Comparison of ENCODE assay signal across 8 mouse cellular contexts in the genomic region with DNA sequence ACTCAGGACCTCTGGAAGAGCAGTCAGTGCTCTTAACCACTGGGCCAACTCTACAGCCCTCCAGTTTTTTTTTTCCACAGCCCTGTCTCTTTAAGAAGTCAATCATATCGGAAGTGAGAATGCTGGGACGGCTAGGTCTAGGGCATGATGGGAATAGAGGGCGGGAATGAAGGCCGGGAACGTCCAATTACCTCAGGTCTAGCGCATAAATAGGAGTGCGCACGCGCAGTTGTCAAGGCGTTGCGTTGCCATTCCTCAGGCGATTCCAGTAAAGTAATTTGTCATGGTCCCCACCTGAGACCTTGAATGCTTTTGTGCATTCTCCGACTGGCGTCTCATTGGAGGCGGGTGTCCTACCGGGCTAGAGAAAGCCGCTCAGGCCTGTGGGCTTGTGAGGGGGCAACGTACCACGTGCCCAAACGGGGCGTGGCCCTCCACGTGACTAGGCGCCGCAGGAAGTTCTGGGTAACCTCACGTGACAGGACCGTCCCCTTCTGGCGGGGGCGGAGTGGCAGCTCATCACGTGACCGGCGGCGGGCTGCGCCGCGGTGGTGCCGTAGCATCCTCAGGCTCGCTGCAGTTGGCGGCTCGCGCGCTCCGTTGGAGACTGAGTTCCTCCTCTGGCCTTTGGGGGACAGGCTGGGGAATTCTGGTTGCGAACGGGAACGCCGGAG. TPM values are rescaled to one million over a fixed set of nuclear protein-coding genes. Genes with fewer than 3 reads are reported as not detected.
DNase-seq lines count a peak whose midpoint lies in the region; ATAC-seq and TF ChIP-seq lines count a peak whose summit lies in the region.

A gene (plus strand): TSS at position 509 of the 674 bp plus-strand sequence.

- peak within 1 kb of the TSS; percentile 79 for H3K4me2 ChIP-seq in forebrain, embryonic 14.5 days (ENCODE audit: low read length)
- H3K4me2 ChIP-seq in liver, embryonic 15.5 days, result peak within 1 kb of the TSS; percentile 78
- peak within 1 kb of the TSS; percentile 66 for H3K4me2 ChIP-seq in neural tube, embryonic 12.5 days (replicated peaks)
- H3K4me2 ChIP-seq in stomach, postnatal 0 days (replicated peaks; ENCODE audit: low read depth), result peak within 1 kb of the TSS; percentile 78

- peak within 1 kb of the TSS; percentile 59 for H3K4me3 ChIP-seq in forebrain, embryonic 14.5 days (ENCODE audit: low read depth, low read length)
- H3K4me3 ChIP-seq in liver, embryonic 15.5 days (replicated peaks), result peak within 1 kb of the TSS; percentile 59
- H3K4me3 ChIP-seq in neural tube, embryonic 12.5 days, result peak within 1 kb of the TSS; percentile 48
- peak within 1 kb of the TSS; percentile 55 for H3K4me3 ChIP-seq in stomach, postnatal 0 days (ENCODE audit: low read depth, low read length)

- peak within 1 kb of the TSS; percentile 89 for H3K27ac ChIP-seq in forebrain, embryonic 14.5 days (ENCODE audit: low read depth, low read length)
- peak within 1 kb of the TSS; percentile 74 for H3K27ac ChIP-seq in liver, embryonic 15.5 days (replicated peaks)
- peak within 1 kb of the TSS; percentile 69 for H3K27ac ChIP-seq in neural tube, embryonic 12.5 days
- peak within 1 kb of the TSS; percentile 90 for H3K27ac ChIP-seq in stomach, postnatal 0 days (replicated peaks)

- TF ChIP-seq EP300 in stomach, postnatal 0 days (optimal IDR thresholded peaks at IDR 0.05), result no peak

- peak; percentile 98 for DNase-seq in ES-CJ7 (ENCODE audit: low read depth, low spot score)
- DNase-seq in cerebellum, adult 11-12 months, result peak; percentile 96
- peak; percentile 99 for DNase-seq in forebrain, embryonic 14.5 days (ENCODE audit: low spot score)
- peak; percentile 95 to 96 for DNase-seq in heart, postnatal 10 days
- peak; percentile 95 to 98 for DNase-seq in kidney, postnatal 4 days
- peak; percentile 96 for DNase-seq in stomach, postnatal 0 days (ENCODE audit: low spot score)

- under 1% methylated on average over 46 of the region's 46 CpGs for WGBS in forebrain, embryonic 14.5 days
- WGBS in liver, embryonic 15.5 days (ENCODE audit: insufficient replicate concordance), result under 1% methylated on average over 46 of the region's 46 CpGs
- WGBS in neural tube, embryonic 12.5 days, result under 1% methylated on average over 46 of the region's 46 CpGs
- under 1% methylated on average over 46 of the region's 46 CpGs for WGBS in stomach, postnatal 0 days

- H3K4me1 ChIP-seq in forebrain, embryonic 14.5 days (ENCODE audit: control insufficient read depth, insufficient read depth, low read length), result peaks cover 4% of the 10 kb centered on the region
- H3K4me1 ChIP-seq in liver, embryonic 15.5 days (replicated peaks), result peaks cover 14% of the 10 kb centered on the region
- peaks cover 6% of the 10 kb centered on the region; the same call in 1 of the 2 replicates for H3K4me1 ChIP-seq in neural tube, embryonic 12.5 days
- H3K4me1 ChIP-seq in stomach, postnatal 0 days (replicated peaks; ENCODE audit: control insufficient read depth, insufficient read depth), result peaks cover 4% of the 10 kb centered on the region; the same call in 1 of the 2 replicates

- intact Hi-C loops in heart, postnatal 10 days (cut with DNase I), result loop anchor here (10.0 kb wide), 2 partner anchors 168 to 238 kb away; a partner anchor contains a TSS

- peak; percentile 33 for TF ChIP-seq CTCF in stomach, postnatal 0 days (IDR thresholded peaks at IDR 0.05; ENCODE audit: low read depth)

- peak; percentile 98 for ATAC-seq in forebrain, embryonic 14.5 days
- ATAC-seq in liver, embryonic 15.5 days (ENCODE audit: insufficient read depth), result peak; percentile 90
- peak; percentile 97 for ATAC-seq in neural tube, embryonic 12.5 days (ENCODE audit: low FRiP score, low read depth)
- peak; percentile 97 for ATAC-seq in stomach, postnatal 0 days (ENCODE audit: low FRiP score, low TSS enrichment)

- H3K9me3 ChIP-seq in forebrain, embryonic 14.5 days (replicated peaks; ENCODE audit: control insufficient read depth, low read length), result no peaks in the 10 kb centered on the region
- no peaks in the 10 kb centered on the region for H3K9me3 ChIP-seq in liver, embryonic 15.5 days (replicated peaks)
- H3K9me3 ChIP-seq in neural tube, embryonic 12.5 days, result no peaks in the 10 kb centered on the region
- H3K9me3 ChIP-seq in stomach, postnatal 0 days (ENCODE audit: control insufficient read depth, low read length), result no peaks in the 10 kb centered on the region

- peak within 1 kb of the TSS; percentile 73 for H3K9ac ChIP-seq in forebrain, embryonic 14.5 days (ENCODE audit: low read length)
- H3K9ac ChIP-seq in liver, embryonic 15.5 days, result peak within 1 kb of the TSS; percentile 55
- H3K9ac ChIP-seq in neural tube, embryonic 12.5 days, result peak within 1 kb of the TSS; percentile 61
- H3K9ac ChIP-seq in stomach, postnatal 0 days (ENCODE audit: low read length), result peak within 1 kb of the TSS; percentile 63

- no peaks in the 10 kb centered on the region for H3K27me3 ChIP-seq in forebrain, embryonic 14.5 days (replicated peaks; ENCODE audit: control insufficient read depth, insufficient read depth, low read length)
- no peaks in the 10 kb centered on the region; the same call in 1 of the 2 replicates for H3K27me3 ChIP-seq in liver, embryonic 15.5 days
- H3K27me3 ChIP-seq in neural tube, embryonic 12.5 days (replicated peaks), result no peaks in the 10 kb centered on the region
- no peaks in the 10 kb centered on the region for H3K27me3 ChIP-seq in stomach, postnatal 0 days (ENCODE audit: control insufficient read depth, insufficient read depth, low read length)

- H3K36me3 ChIP-seq in forebrain, embryonic 14.5 days (ENCODE audit: control insufficient read depth, insufficient read depth, low read length), result no peaks in the 10 kb centered on the region
- no peaks in the 10 kb centered on the region for H3K36me3 ChIP-seq in liver, embryonic 15.5 days (replicated peaks)
- H3K36me3 ChIP-seq in neural tube, embryonic 12.5 days, result no peaks in the 10 kb centered on the region
- no peaks in the 10 kb centered on the region; the same call in 1 of the 2 replicates for H3K36me3 ChIP-seq in stomach, postnatal 0 days (ENCODE audit: control insufficient read depth, insufficient read depth, low read length)

RNA-seq across cellular contexts. Expression of the gene that starts here (rescaled TPM):
- 21.2 and 32.3 TPM in 2 replicates for polyA plus RNA-seq in forebrain, embryonic 14.5 days (2014; fragmentation: Nextera tagmentation; extraction: Ambion mirVana)
- 1 to 10 TPM; 8.6 to 9.0 TPM for total RNA-seq in heart, postnatal 10 days (2021)
- polyA plus RNA-seq in liver, embryonic 15.5 days (2015; fragmentation: Nextera tagmentation; extraction: Ambion mirVana), result 2.5 and 2.8 TPM in 2 replicates
- polyA plus RNA-seq in neural tube, embryonic 12.5 days (2016; fragmentation: Nextera tagmentation; extraction: Ambion mirVana), result 32.5 and 33.1 TPM in 2 replicates
- 5.1 and 6.6 TPM in 2 replicates for polyA plus RNA-seq in stomach, postnatal 0 days (2015; fragmentation: Nextera tagmentation; extraction: Ambion mirVana)

Comparison
In these comparisons a context has a peak if more than half of its experiments do, and no peak if none do; other contexts are left out.
1. Peak in every context shown above with its lines: DNase-seq, ATAC-seq, H3K4me3 ChIP-seq and H3K27ac ChIP-seq.